Mouse (Mus musculus): ENCODE results near the gene 9130019O22Rik. TPM values are rescaled to one million over a fixed set of nuclear protein-coding genes. Genes with fewer than 3 reads are reported as not detected.

The 9130019O22Rik gene
- polyA plus RNA-seq, 1 experiment = 0.34 TPM

DNA sequence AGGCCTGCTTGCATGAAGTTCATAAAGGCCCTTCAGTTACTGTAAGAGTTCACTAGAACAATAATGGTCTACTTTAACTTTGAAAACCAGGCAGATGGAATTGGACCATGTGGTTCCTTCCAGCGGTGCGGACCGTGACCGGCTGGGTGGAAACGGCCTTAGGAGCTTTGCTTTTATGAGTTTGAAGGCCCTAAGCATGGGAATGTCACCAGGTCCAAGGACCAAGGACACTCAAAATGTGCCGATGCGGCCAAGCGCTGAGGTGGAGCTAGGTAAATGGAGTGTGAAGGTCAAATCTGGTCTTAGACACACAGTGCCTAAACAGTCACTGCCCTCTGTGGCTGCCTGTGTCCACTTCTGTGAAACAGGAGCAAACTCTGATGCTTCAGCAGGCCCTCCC, 45.6 kb downstream of the 9130019O22Rik start:
- Histone ChIP-seq H3K36me3 (ENCODE audit: control insufficient read depth, insufficient read depth) (no peaks in the 10 kb centered on the region), H3K4me2 (ENCODE audit: low read depth) (no peak overlapping the region), H3K79me2 (ENCODE audit: control insufficient read depth, insufficient read depth) (peaks cover 6% of the 10 kb centered on the region), H3K4me3 (no peak overlapping the region), H3K27me3 (ENCODE audit: control insufficient read depth, insufficient read depth, insufficient read length) (peaks cover 2% of the 10 kb centered on the region), H3ac (ENCODE audit: control insufficient read depth, insufficient read length) (no peak overlapping the region)
- TF ChIP-seq MYOG (IDR thresholded peaks at IDR 0.05; ENCODE audit: control insufficient read depth in 1 of 3, insufficient read depth in 1 of 3, insufficient read length in 2 of 3, low read depth in 2 of 3) (no peak), POLR2AphosphoS2 (IDR thresholded peaks at IDR 0.05; ENCODE audit: insufficient read length, low read depth) (peak; percentile 51), MYOD1 (IDR thresholded peaks at IDR 0.05; ENCODE audit: control insufficient read depth in 1 of 3, insufficient read length in 2 of 3, low read depth in 2 of 3) (no peak)

DNA sequence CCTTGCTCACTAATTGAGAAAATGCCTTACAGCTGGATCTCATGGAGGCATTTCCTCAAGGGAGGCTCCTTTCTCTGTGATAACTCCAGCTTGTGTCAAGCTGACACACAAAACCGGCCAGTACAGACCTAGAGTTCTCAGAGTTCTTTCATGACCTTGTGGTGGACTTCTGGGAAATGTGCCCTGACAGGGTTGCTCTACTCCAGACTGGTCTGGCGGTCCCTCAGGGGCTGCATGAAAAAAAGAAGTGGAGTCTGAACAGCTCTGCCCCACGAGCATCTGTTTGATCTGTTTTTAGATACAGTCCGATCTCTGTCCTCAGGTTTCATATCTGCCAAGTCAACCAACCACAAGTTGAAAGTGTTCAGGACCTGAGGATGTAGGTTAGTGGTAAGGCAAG, 49.3 kb downstream of the 9130019O22Rik start:
- Histone ChIP-seq H3K4me2 (ENCODE audit: low read depth) (no peak overlapping the region), H3K4me3 (no peak overlapping the region), H3K36me3 (ENCODE audit: control insufficient read depth, insufficient read depth) (no peaks in the 10 kb centered on the region), H3ac (ENCODE audit: control insufficient read depth, insufficient read length) (no peak overlapping the region), H3K27me3 (ENCODE audit: control insufficient read depth, insufficient read depth, insufficient read length) (peaks cover 33% of the 10 kb centered on the region), H3K79me2 (ENCODE audit: control insufficient read depth, insufficient read depth) (no peaks in the 10 kb centered on the region)
- TF ChIP-seq POLR2AphosphoS2 (IDR thresholded peaks at IDR 0.05; ENCODE audit: insufficient read length, low read depth) = no peak
- no peak for TF ChIP-seq CEBPB (IDR thresholded peaks at IDR 0.05; ENCODE audit: insufficient read depth, poor library complexity, severe bottlenecking)
- TF ChIP-seq TCF3 (IDR thresholded peaks at IDR 0.05; ENCODE audit: insufficient read length, low read depth) = no peak
- TF ChIP-seq MAX (IDR thresholded peaks at IDR 0.05; ENCODE audit: low read depth) = no peak
- no peak for TF ChIP-seq MYOD1 (IDR thresholded peaks at IDR 0.05; ENCODE audit: control insufficient read depth in 1 of 3, insufficient read length in 2 of 3, low read depth in 2 of 3)
- no peak for TF ChIP-seq POLR2A (IDR thresholded peaks at IDR 0.05; ENCODE audit: insufficient read length, low read depth)
- no peak for TF ChIP-seq REST (IDR thresholded peaks at IDR 0.05; ENCODE audit: insufficient read depth, insufficient read length)
- TF ChIP-seq SRF (IDR thresholded peaks at IDR 0.05; ENCODE audit: control insufficient read depth, insufficient read length, low read depth) = no peak
- TF ChIP-seq E2F4 (IDR thresholded peaks at IDR 0.05; ENCODE audit: insufficient read depth) = no peak

DNA sequence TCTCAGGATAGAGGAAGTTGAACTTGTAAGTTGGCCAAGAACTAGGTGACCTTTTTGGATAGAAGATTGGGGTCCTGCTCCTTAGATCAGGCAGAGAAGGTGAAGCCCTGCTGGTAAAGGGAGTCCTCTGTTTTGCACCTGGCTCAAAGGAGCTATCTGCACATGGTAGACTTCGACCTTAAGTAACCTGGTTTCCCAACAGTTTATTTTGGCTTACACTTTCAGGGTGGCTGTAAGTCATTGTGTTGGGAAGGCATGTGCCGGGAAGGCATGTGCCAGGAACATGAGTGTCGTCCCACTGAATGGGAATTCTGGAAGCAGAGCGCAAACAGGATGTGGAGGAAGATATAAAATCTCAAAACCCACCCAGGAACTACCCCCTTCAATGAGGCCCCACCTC, 51.4 kb downstream of the 9130019O22Rik start:
- Histone ChIP-seq H3K4me3 (no peak overlapping the region), H3K79me2 (ENCODE audit: control insufficient read depth, insufficient read depth) (no peaks in the 10 kb centered on the region), H3K36me3 (ENCODE audit: control insufficient read depth, insufficient read depth) (no peaks in the 10 kb centered on the region), H3ac (ENCODE audit: control insufficient read depth, insufficient read length) (no peak overlapping the region), H3K27me3 (ENCODE audit: control insufficient read depth, insufficient read depth, insufficient read length) (peaks cover 34% of the 10 kb centered on the region), H3K4me2 (ENCODE audit: low read depth) (no peak overlapping the region)
- no peak for TF ChIP-seq USF1 (IDR thresholded peaks at IDR 0.05; ENCODE audit: low read depth)
- TF ChIP-seq REST (IDR thresholded peaks at IDR 0.05; ENCODE audit: insufficient read depth, insufficient read length) = no peak
- no peak for TF ChIP-seq MYOD1 (IDR thresholded peaks at IDR 0.05; ENCODE audit: control insufficient read depth in 1 of 3, insufficient read length in 2 of 3, low read depth in 2 of 3)
- no peak for TF ChIP-seq POLR2A (IDR thresholded peaks at IDR 0.05; ENCODE audit: insufficient read length, low read depth)
- TF ChIP-seq POLR2AphosphoS2 (IDR thresholded peaks at IDR 0.05; ENCODE audit: insufficient read length, low read depth) = no peak
- no peak for TF ChIP-seq TCF12 (IDR thresholded peaks at IDR 0.05; ENCODE audit: insufficient read depth, poor library complexity, severe bottlenecking)
- no peak for TF ChIP-seq E2F4 (IDR thresholded peaks at IDR 0.05; ENCODE audit: insufficient read depth)

DNA sequence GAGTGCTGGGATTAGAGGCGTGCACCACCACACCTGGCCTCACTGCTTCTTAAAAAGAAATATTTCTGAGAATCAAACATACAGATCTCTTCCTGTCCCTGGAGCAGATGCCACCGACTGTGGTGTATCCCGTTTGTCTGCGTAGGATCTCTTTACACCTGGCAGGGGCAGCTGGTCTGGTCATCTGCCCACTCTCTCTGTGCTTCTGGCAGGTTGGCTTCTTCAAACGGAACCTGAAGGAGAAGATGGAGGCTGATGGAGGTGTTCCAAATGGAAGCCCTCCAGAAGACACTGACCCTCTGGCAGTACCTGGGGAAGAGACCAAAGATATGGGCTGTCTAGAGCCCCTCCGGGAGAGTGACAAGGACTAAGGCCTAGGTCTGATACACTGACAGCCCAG, 53.7 kb downstream of the 9130019O22Rik start:
- H3K4me3 ChIP-seq = no peak overlapping the region
- H3K79me2 ChIP-seq (ENCODE audit: control insufficient read depth, insufficient read depth) = no peaks in the 10 kb centered on the region
- peaks cover 56% of the 10 kb centered on the region for H3K27me3 ChIP-seq (ENCODE audit: control insufficient read depth, insufficient read depth, insufficient read length)
- no peak for TF ChIP-seq POLR2AphosphoS2 (IDR thresholded peaks at IDR 0.05; ENCODE audit: insufficient read length, low read depth)
- no peak for TF ChIP-seq MAX (IDR thresholded peaks at IDR 0.05; ENCODE audit: low read depth)
- no peak for TF ChIP-seq MYOD1 (IDR thresholded peaks at IDR 0.05; ENCODE audit: control insufficient read depth in 1 of 3, insufficient read length in 2 of 3, low read depth in 2 of 3)
- TF ChIP-seq MYOG (IDR thresholded peaks at IDR 0.05; ENCODE audit: control insufficient read depth in 1 of 3, insufficient read depth in 1 of 3, insufficient read length in 2 of 3, low read depth in 2 of 3) = no peak
- no peak for TF ChIP-seq SRF (IDR thresholded peaks at IDR 0.05; ENCODE audit: control insufficient read depth, insufficient read length, low read depth)
- no peak for TF ChIP-seq REST (IDR thresholded peaks at IDR 0.05; ENCODE audit: insufficient read depth, insufficient read length)
- no peak for TF ChIP-seq TCF12 (IDR thresholded peaks at IDR 0.05; ENCODE audit: insufficient read depth, poor library complexity, severe bottlenecking)
- TF ChIP-seq E2F4 (IDR thresholded peaks at IDR 0.05; ENCODE audit: insufficient read depth) = no peak
- TF ChIP-seq POLR2A (IDR thresholded peaks at IDR 0.05; ENCODE audit: insufficient read length, low read depth) = no peak
- TF ChIP-seq TCF3 (IDR thresholded peaks at IDR 0.05; ENCODE audit: insufficient read length, low read depth) = no peak
- no peak for TF ChIP-seq USF1 (IDR thresholded peaks at IDR 0.05; ENCODE audit: low read depth)
- no peak for TF ChIP-seq CEBPB (IDR thresholded peaks at IDR 0.05; ENCODE audit: insufficient read depth, poor library complexity, severe bottlenecking)
- no peak overlapping the region for H3ac ChIP-seq (ENCODE audit: control insufficient read depth, insufficient read length)
- no peaks in the 10 kb centered on the region for H3K36me3 ChIP-seq (ENCODE audit: control insufficient read depth, insufficient read depth)
- H3K4me2 ChIP-seq (ENCODE audit: low read depth) = no peak overlapping the region

Other genes starting within 250 kb of the 9130019O22Rik start
- gene Spn, start 249.3 kb downstream of the 9130019O22Rik start, polyA plus RNA-seq (2012; fragmentation: generic; extraction: Trizol) = 21.7 TPM
- gene Cd2bp2, start 191.1 kb downstream of the 9130019O22Rik start, polyA plus RNA-seq (2012; fragmentation: generic; extraction: Trizol) = 58.3 TPM
- 62.8 TPM for gene Tbc1d10b, start 178.7 kb downstream of the 9130019O22Rik start, polyA plus RNA-seq (2012; fragmentation: generic; extraction: Trizol)
- 10,881 TPM for gene Mylpf, start 178.3 kb downstream of the 9130019O22Rik start, polyA plus RNA-seq (2012; fragmentation: generic; extraction: Trizol)
- gene Zfp553, start 154.1 kb downstream of the 9130019O22Rik start, polyA plus RNA-seq (2012; fragmentation: generic; extraction: Trizol) = 11.4 TPM
- gene Sept1, start 154.0 kb downstream of the 9130019O22Rik start, polyA plus RNA-seq (2012; fragmentation: generic; extraction: Trizol) = 2.2 TPM
- gene Zfp771, start 142.9 kb downstream of the 9130019O22Rik start, polyA plus RNA-seq (2012; fragmentation: generic; extraction: Trizol) = 34.9 TPM
- gene Dctpp1, start 126.5 kb downstream of the 9130019O22Rik start, polyA plus RNA-seq (2012; fragmentation: generic; extraction: Trizol) = 76.9 TPM
- gene Sephs2, start 113.1 kb downstream of the 9130019O22Rik start, polyA plus RNA-seq (2012; fragmentation: generic; extraction: Trizol) = 17.2 TPM
- gene Itgal, start 90.9 kb downstream of the 9130019O22Rik start, polyA plus RNA-seq (2012; fragmentation: generic; extraction: Trizol) = 0.16 TPM
- gene Zfp768, start 41.6 kb downstream of the 9130019O22Rik start, polyA plus RNA-seq (2012; fragmentation: generic; extraction: Trizol) = 17.3 TPM
- 3.6 TPM for gene Zfp747, start 11.1 kb downstream of the 9130019O22Rik start, polyA plus RNA-seq (2012; fragmentation: generic; extraction: Trizol)
- 3.0 TPM for gene E430018J23Rik, start 6.5 kb upstream of the 9130019O22Rik start, polyA plus RNA-seq (2012; fragmentation: generic; extraction: Trizol)
- 1.2 TPM for gene Zfp764, start 19.7 kb upstream of the 9130019O22Rik start, polyA plus RNA-seq (2012; fragmentation: generic; extraction: Trizol)
- gene Zfp688, start 34.9 kb upstream of the 9130019O22Rik start, polyA plus RNA-seq (2012; fragmentation: generic; extraction: Trizol) = 11.6 TPM
- 2.1 TPM for gene Zfp689, start 62.0 kb upstream of the 9130019O22Rik start, polyA plus RNA-seq (2012; fragmentation: generic; extraction: Trizol)
- gene Prr14, start 72.4 kb upstream of the 9130019O22Rik start, polyA plus RNA-seq (2012; fragmentation: generic; extraction: Trizol) = 26.5 TPM
- gene Fbrs, start 92.0 kb upstream of the 9130019O22Rik start, polyA plus RNA-seq (2012; fragmentation: generic; extraction: Trizol) = 21.2 TPM
- gene Srcap, start 124.8 kb upstream of the 9130019O22Rik start, polyA plus RNA-seq (2012; fragmentation: generic; extraction: Trizol) = 18.1 TPM
- 6.8 TPM for gene Gm42715, start 132.4 kb upstream of the 9130019O22Rik start, polyA plus RNA-seq (2012; fragmentation: generic; extraction: Trizol)
- gene Tmem265, start 174.2 kb upstream of the 9130019O22Rik start, polyA plus RNA-seq (2012; fragmentation: generic; extraction: Trizol) = not detected
- gene Phkg2, start 186.2 kb upstream of the 9130019O22Rik start, polyA plus RNA-seq (2012; fragmentation: generic; extraction: Trizol) = 18.3 TPM
- gene Ccdc189, start 201.4 kb upstream of the 9130019O22Rik start, polyA plus RNA-seq (2012; fragmentation: generic; extraction: Trizol) = 6.1 TPM
- 32.2 TPM for gene Rnf40, start 201.6 kb upstream of the 9130019O22Rik start, polyA plus RNA-seq (2012; fragmentation: generic; extraction: Trizol)
- gene Zfp629, start 228.6 kb upstream of the 9130019O22Rik start, polyA plus RNA-seq (2012; fragmentation: generic; extraction: Trizol) = 6.3 TPM

Data from myocyte (in vitro differentiated cells).